Mouse (Mus musculus) megakaryocyte-erythroid progenitor cell, adult 5 weeks (primary cell): Measurements from ENCODE around the gene Rap1gap2. TPM values are rescaled to one million over a fixed set of nuclear protein-coding genes. Genes with fewer than 3 reads are reported as not detected.

ENCODE experiments used
- polyA plus RNA-seq: library from polyadenylated mRNA; stranded (reverse); fragments of >175 nt; gene quantifications from 2 replicates; pipeline ENCODE4 v1.2.3, GENCODE M21; 2012

The Rap1gap2 gene
- polyA plus RNA-seq, result 3.9 and 4.2 TPM in 2 replicates

GRCm38 (mm10) chr11:74610545-74611176 lies at the start of gene Rap1gap2:
Rap1gap2 (minus strand) TSS chr11:74610915.

GRCm38 (mm10) chr11:74649095-74649646 lies 38.5 kb upstream of the Rap1gap2 start, which contains the start of gene Cluh:
Cluh (plus strand) TSS chr11:74649495.

GRCm38 (mm10) chr11:74619201-74619955 lies 8.7 kb upstream of the Rap1gap2 start, which contains the start of gene Ccdc92b:
Ccdc92b (plus strand) TSS chr11:74619605.

GRCm38 (mm10) chr11:74361769-74362168 lies 248.9 kb downstream of the Rap1gap2 start, which contains the start of gene Olfr412:
Olfr412 (plus strand) TSS chr11:74362069.

GRCm38 (mm10) chr11:74352550-74352949 lies 258.2 kb downstream of the Rap1gap2 start, which contains the start of gene Olfr411:
Olfr411 (minus strand) TSS chr11:74352650.

GRCm38 (mm10) chr11:74337931-74338330 lies 272.8 kb downstream of the Rap1gap2 start, which contains the start of gene Olfr410:
Olfr410 (minus strand) TSS chr11:74338031.

Other genes with a start within 250 kb of the Rap1gap2 start
- not detected in 2 replicates for gene Olfr412, start 248.8 kb downstream of the Rap1gap2 start, polyA plus RNA-seq
- 0.18 and 0.21 TPM in 2 replicates for gene Ccdc92b, start 8.7 kb upstream of the Rap1gap2 start, polyA plus RNA-seq
- gene Cluh, start 38.6 kb upstream of the Rap1gap2 start, polyA plus RNA-seq, result 54.3 and 68.1 TPM in 2 replicates
- 7.4 and 8.1 TPM in 2 replicates for gene Pafah1b1, start 113.8 kb upstream of the Rap1gap2 start, polyA plus RNA-seq
- 16.2 and 17.3 TPM in 2 replicates for gene Mettl16, start 159.9 kb upstream of the Rap1gap2 start, polyA plus RNA-seq
- 194 and 252 TPM in 2 replicates for gene Mnt, start 220.0 kb upstream of the Rap1gap2 start, polyA plus RNA-seq